Mouse (Mus musculus) olfactory bulb, adult 2 months (tissue): ENCODE measurements at regions not wholly inside any gene's neighbourhood (a gene's known extent, or its start where the extent isn't known, plus 50 kb on each side); places are given as distances from the start of the nearest gene placed in this dataset.

Experiments
- CTCF ChIP-seq: fragments of 200-500 bp; IDR thresholded peaks from 2 replicates; pipeline ENCODE4 v1.5.1; 2012; ENCODE audit warnings: low read depth, mild to moderate bottlenecking, low read length, moderate library complexity; ENCODE audit not compliant: insufficient read depth
- POLR2A ChIP-seq: fragments of 200-500 bp; IDR thresholded peaks from 2 replicates; pipeline ENCODE4 v1.6.1; 2012; ENCODE audit warnings: mild to moderate bottlenecking, low read depth, low read length, moderate library complexity; ENCODE audit not compliant: insufficient read depth

- no peak for TF ChIP-seq CTCF
- TF ChIP-seq POLR2A, result no peak
Measured at GRCm38 (mm10) chr14:35990951-35991350, 103.8 kb upstream of the 4930474N05Rik start.
